Mouse (Mus musculus) embryonic facial prominence, embryonic 11.5 days (tissue): Measurements from ENCODE around the gene Grin3b. TPM values are rescaled to one million over a fixed set of nuclear protein-coding genes. Genes with fewer than 3 reads are reported as not detected.

Source experiments
- ATAC-seq: fragments of 200-750 bp; cut with Nextera tagmentation; replicated peaks from 2 replicates; pipeline ENCODE4 v1.8.0; 2017; ENCODE audit warnings: low read depth; ENCODE audit not compliant: insufficient number of reproducible peaks, low FRiP score, low TSS enrichment
- DNase-seq: peaks from one replicate; pipeline ENCODE4 v3.0.0-alpha.2; 2015; ENCODE audit warnings: low spot score
- H3K27ac ChIP-seq: fragments of 300-500 bp; sonication (generic); replicated peaks from 2 replicates; pipeline ENCODE4 v1.5.1; 2014; ENCODE audit warnings: mild to moderate bottlenecking, low read depth, low read length, control low read depth
- H3K27me3 ChIP-seq: fragments of 300-500 bp; sonication (generic); 2 replicates; pipeline ENCODE4 v1.6.1; 2014; ENCODE audit warnings: mild to moderate bottlenecking, low read length, moderate library complexity, mixed read lengths; ENCODE audit not compliant: control insufficient read depth, insufficient read depth
- H3K36me3 ChIP-seq: fragments of 300-500 bp; sonication (generic); replicated peaks from 2 replicates; pipeline ENCODE4 v1.6.1; 2014; ENCODE audit warnings: low read depth, mild to moderate bottlenecking, low read length, moderate library complexity, mixed read lengths; ENCODE audit not compliant: control insufficient read depth, insufficient read depth
- H3K4me1 ChIP-seq: fragments of 300-500 bp; sonication (generic); 2 replicates; pipeline ENCODE4 v1.6.1; 2014; ENCODE audit warnings: low read length, mixed read lengths; ENCODE audit not compliant: control insufficient read depth, insufficient read depth
- H3K4me2 ChIP-seq: fragments of 300-500 bp; sonication (generic); 2 replicates; pipeline ENCODE4 v1.6.1; 2014; ENCODE audit warnings: low read depth, mild to moderate bottlenecking, control low read depth, low read length, moderate library complexity
- H3K4me3 ChIP-seq: fragments of 300-500 bp; sonication (generic); 2 replicates; pipeline ENCODE4 v1.5.1; 2014; ENCODE audit warnings: low read depth, low read length, control low read depth
- H3K9ac ChIP-seq: fragments of 300-500 bp; sonication (generic); replicated peaks from 2 replicates; pipeline ENCODE4 v1.6.1; 2014; ENCODE audit warnings: mild to moderate bottlenecking, control low read depth, low read length
- H3K9me3 ChIP-seq: fragments of 300-500 bp; sonication (generic); replicated peaks from 2 replicates; pipeline ENCODE4 v1.6.1; 2016; ENCODE audit warnings: mild to moderate bottlenecking, low read length, inconsistent platforms, mixed read lengths; ENCODE audit not compliant: control insufficient read depth
- WGBS: fragments of 180-500 bp; shearing (Covaris S2); extraction: QIAGEN DNeasy Blood & Tissue Kit; methylation state at CpG from one replicate; pipeline ENCODE4 v1.1.7; 2014; 5-methylcytosine and 5-hydroxymethylcytosine counted together
- polyA plus RNA-seq: library from polyadenylated mRNA; unstranded; fragments of >200 nt; fragmentation: Nextera tagmentation; extraction: Ambion mirVana; gene quantifications from 2 replicates; pipeline ENCODE4 v1.2.1, GENCODE M21; 2014

Gene Grin3b
- polyA plus RNA-seq, 1 experiment from 2014 or later, result 0.21 TPM

GRCm38 (mm10) chr10:79927324-79928029 is 43.0 kb upstream of the Grin3b start:
- no peaks in the 10 kb centered on the region for H3K9me3 ChIP-seq
- no peaks in the 10 kb centered on the region; the same call in 1 of the 2 replicates for H3K36me3 ChIP-seq
- DNase-seq (peak; percentile 73), ATAC-seq (peak; percentile 40)
- peaks cover 13% of the 10 kb centered on the region; the same call in 1 of the 2 replicates for H3K4me1 ChIP-seq
- peaks cover 9% of the 10 kb centered on the region for H3K27me3 ChIP-seq
- peak overlapping the region; percentile 68 for H3K4me2 ChIP-seq
- peak overlapping the region; percentile 72 for H3K4me3 ChIP-seq
- WGBS, result under 1% methylated on average over 54 of the region's 54 CpGs
- peak overlapping the region; percentile 84 for H3K9ac ChIP-seq
- peak overlapping the region; percentile 84 for H3K27ac ChIP-seq

GRCm38 (mm10) chr10:79928030-79928694 is 42.4 kb upstream of the Grin3b start:
- Histone ChIP-seq H3K27ac (peak overlapping the region; percentile 84), H3K4me1 (peaks cover 18% of the 10 kb centered on the region; the same call in 1 of the 2 replicates), H3K9ac (peak overlapping the region; percentile 84), H3K9me3 (no peaks in the 10 kb centered on the region), H3K4me2 (peak overlapping the region; percentile 68), H3K4me3 (peak overlapping the region; percentile 72), H3K36me3 (no peaks in the 10 kb centered on the region; the same call in 1 of the 2 replicates), H3K27me3 (peaks cover 2% of the 10 kb centered on the region; the same call in 1 of the 2 replicates)
- no peak for ATAC-seq
- WGBS, result under 1% methylated on average over 24 of the region's 29 CpGs
- DNase-seq, result peak; percentile 61

GRCm38 (mm10) chr10:79928907-79929701 is 41.4 kb upstream of the Grin3b start:
- H3K4me3 ChIP-seq, result peak overlapping the region; percentile 72

GRCm38 (mm10) chr10:79929967-79930825 is 40.3 kb upstream of the Grin3b start:
- Histone ChIP-seq H3K9me3 (no peaks in the 10 kb centered on the region), H3K36me3 (no peaks in the 10 kb centered on the region; the same call in 1 of the 2 replicates), H3K4me3 (no peak overlapping the region), H3K27me3 (no peaks in the 10 kb centered on the region), H3K27ac (no peak overlapping the region), H3K9ac (no peak overlapping the region), H3K4me1 (peaks cover 18% of the 10 kb centered on the region; the same call in 1 of the 2 replicates), H3K4me2 (no peak overlapping the region)
- DNase-seq, result no peak
- WGBS, result 92% methylated on average over 18 of the region's 18 CpGs
- ATAC-seq, result no peak

More at GRCm38 (mm10) chr10:79928907-79929701, 41.4 kb upstream of the Grin3b start:
- no peaks in the 10 kb centered on the region for H3K9me3 ChIP-seq
- H3K4me1 ChIP-seq, result peaks cover 18% of the 10 kb centered on the region; the same call in 1 of the 2 replicates
- 20% methylated on average over 8 of the region's 9 CpGs for WGBS
- peak overlapping the region; percentile 48 for H3K9ac ChIP-seq
- peak; percentile 36 for DNase-seq
- peak overlapping the region; percentile 68 for H3K4me2 ChIP-seq
- H3K27ac ChIP-seq, result peak overlapping the region; percentile 68; the same call in 1 of the 2 replicates
- no peak for ATAC-seq
- H3K36me3 ChIP-seq, result no peaks in the 10 kb centered on the region; the same call in 1 of the 2 replicates
- no peaks in the 10 kb centered on the region for H3K27me3 ChIP-seq

GRCm38 (mm10) chr10:79930826-79931186 is 39.7 kb upstream of the Grin3b start:
- no peaks in the 10 kb centered on the region; the same call in 1 of the 2 replicates for H3K36me3 ChIP-seq
- H3K27me3 ChIP-seq, result no peaks in the 10 kb centered on the region
- ATAC-seq (no peak), DNase-seq (no peak)
- 90% methylated on average over 16 of the region's 16 CpGs for WGBS
- no peak overlapping the region for H3K4me2 ChIP-seq
- no peak overlapping the region for H3K27ac ChIP-seq
- no peak overlapping the region for H3K4me3 ChIP-seq
- H3K4me1 ChIP-seq, result peaks cover 18% of the 10 kb centered on the region; the same call in 1 of the 2 replicates
- no peak overlapping the region for H3K9ac ChIP-seq
- H3K9me3 ChIP-seq, result no peaks in the 10 kb centered on the region

- no peaks in the 10 kb centered on the region; the same call in 1 of the 2 replicates for H3K36me3 ChIP-seq
Measured at GRCm38 (mm10) chr10:79931797-79932196, 38.7 kb upstream of the Grin3b start.

GRCm38 (mm10) chr10:79932736-79933135 is 37.8 kb upstream of the Grin3b start:
- 10% methylated on average over 8 of the region's 8 CpGs for WGBS
- no peak overlapping the region for H3K4me3 ChIP-seq
- ATAC-seq (no peak), DNase-seq (peak; percentile 67)
- H3K9ac ChIP-seq, result peak overlapping the region; percentile 18; the same call in 1 of the 2 replicates
- peak overlapping the region; percentile 52 for H3K27ac ChIP-seq
- H3K9me3 ChIP-seq, result no peaks in the 10 kb centered on the region
- no peaks in the 10 kb centered on the region; the same call in 1 of the 2 replicates for H3K36me3 ChIP-seq
- H3K4me1 ChIP-seq, result peaks cover 16% of the 10 kb centered on the region; the same call in 1 of the 2 replicates
- 0 out of 2 replicates have a peak overlapping the region, but pooled peaks have one; percentile 16 for H3K4me2 ChIP-seq
- no peaks in the 10 kb centered on the region for H3K27me3 ChIP-seq

More at GRCm38 (mm10) chr10:79931797-79932196, 38.7 kb upstream of the Grin3b start:
- peaks cover 16% of the 10 kb centered on the region; the same call in 1 of the 2 replicates for H3K4me1 ChIP-seq
- WGBS, result 89% methylated on average over 9 of the region's 9 CpGs
- H3K9ac ChIP-seq, result no peak overlapping the region; the same call in 1 of the 2 replicates
- H3K9me3 ChIP-seq, result no peaks in the 10 kb centered on the region
- no peak overlapping the region for H3K27ac ChIP-seq
- ATAC-seq, result no peak
- no peak for DNase-seq
- H3K4me3 ChIP-seq, result no peak overlapping the region
- no peaks in the 10 kb centered on the region for H3K27me3 ChIP-seq
- H3K4me2 ChIP-seq, result no peak overlapping the region
